Mouse (Mus musculus): ENCODE measurements at regions not wholly inside any gene's neighbourhood (a gene's known extent, or its start where the extent isn't known, plus 50 kb on each side); places are given as distances from the start of the nearest gene placed in this dataset.

GRCm38 (mm10) chr7:83035190-83035589 lies 168.1 kb downstream of the Mex3b start:
- Histone ChIP-seq H3K36me3 (no peaks in the 10 kb centered on the region), H3K4me2 (replicated peaks) (no peak overlapping the region), H3K4me3 (replicated peaks) (no peak overlapping the region), H3K4me1 (replicated peaks) (no peaks in the 10 kb centered on the region), H3K9ac (no peak overlapping the region), H3K27ac (no peak overlapping the region), H3K27me3 (replicated peaks) (no peaks in the 10 kb centered on the region), H3K9me3 (no peaks in the 10 kb centered on the region)
- WGBS: 85% methylated on average over 3 of the region's 3 CpGs
- ATAC-seq: no peak

GRCm38 (mm10) chr7:83036397-83036796 lies 169.3 kb downstream of the Mex3b start:
- no peaks in the 10 kb centered on the region for H3K27me3 ChIP-seq (replicated peaks)
- no peak overlapping the region for H3K9ac ChIP-seq
- no peak overlapping the region for H3K4me2 ChIP-seq (replicated peaks)
- H3K4me1 ChIP-seq (replicated peaks): no peaks in the 10 kb centered on the region
- WGBS: 68% methylated on average over 2 of the region's 2 CpGs
- H3K27ac ChIP-seq: no peak overlapping the region
- no peak overlapping the region for H3K4me3 ChIP-seq (replicated peaks)
- H3K9me3 ChIP-seq: no peaks in the 10 kb centered on the region
- no peaks in the 10 kb centered on the region for H3K36me3 ChIP-seq
- ATAC-seq: no peak

- H3K27ac ChIP-seq: no peak overlapping the region
- WGBS: 15% methylated on average over 2 of the region's 2 CpGs
- no peaks in the 10 kb centered on the region for H3K36me3 ChIP-seq
- no peaks in the 10 kb centered on the region for H3K27me3 ChIP-seq (replicated peaks)
- no peak overlapping the region for H3K4me2 ChIP-seq (replicated peaks)
- H3K4me3 ChIP-seq (replicated peaks): no peak overlapping the region
- H3K9me3 ChIP-seq: no peaks in the 10 kb centered on the region
- no peaks in the 10 kb centered on the region for H3K4me1 ChIP-seq (replicated peaks)
- ATAC-seq: no peak
- H3K9ac ChIP-seq: no peak overlapping the region
Observed at GRCm38 (mm10) chr7:83037100-83037499, 170.0 kb downstream of the Mex3b start.

- H3K4me3 ChIP-seq (replicated peaks): no peak overlapping the region
- no peaks in the 10 kb centered on the region for H3K27me3 ChIP-seq (replicated peaks)
- WGBS: 83% methylated on average over 2 of the region's 2 CpGs
- H3K9me3 ChIP-seq: no peaks in the 10 kb centered on the region
- H3K9ac ChIP-seq: no peak overlapping the region
- no peak overlapping the region for H3K27ac ChIP-seq
- no peaks in the 10 kb centered on the region for H3K36me3 ChIP-seq
- no peaks in the 10 kb centered on the region for H3K4me1 ChIP-seq (replicated peaks)
- no peak for ATAC-seq
- no peak overlapping the region for H3K4me2 ChIP-seq (replicated peaks)
Observed at GRCm38 (mm10) chr7:83037714-83038113, 170.6 kb downstream of the Mex3b start.

DNA sequence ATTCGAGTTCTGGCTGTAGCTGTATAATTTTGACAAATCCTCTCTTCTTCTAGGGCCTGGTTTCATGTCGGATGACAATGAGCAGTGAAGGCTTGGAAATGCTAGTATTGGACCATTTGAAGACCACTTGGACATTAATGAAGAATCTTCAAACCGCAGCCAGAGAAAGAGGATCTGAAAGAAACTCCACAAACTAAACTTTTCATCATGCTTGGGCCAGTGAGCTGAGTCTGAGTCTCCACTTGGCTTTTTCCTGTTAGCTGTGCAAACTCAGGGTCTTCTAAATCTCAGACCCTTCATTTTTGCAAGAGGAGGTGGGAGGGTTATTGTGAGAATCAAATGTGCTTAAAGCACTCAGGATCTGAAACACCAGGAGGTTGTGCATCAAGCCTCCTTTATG lies 176.6 kb downstream of the Mex3b start:
- H3K4me3 ChIP-seq (replicated peaks): no peak overlapping the region
- no peak for ATAC-seq
- no peaks in the 10 kb centered on the region for H3K4me1 ChIP-seq (replicated peaks)
- no peak overlapping the region for H3K27ac ChIP-seq
- no peak overlapping the region for H3K9ac ChIP-seq
- H3K9me3 ChIP-seq: no peaks in the 10 kb centered on the region
- no peaks in the 10 kb centered on the region for H3K27me3 ChIP-seq (replicated peaks)
- 71% methylated on average over 3 of the region's 3 CpGs for WGBS
- no peak overlapping the region for H3K4me2 ChIP-seq (replicated peaks)
- no peaks in the 10 kb centered on the region for H3K36me3 ChIP-seq

GRCm38 (mm10) chr7:83045266-83045665 lies 178.1 kb downstream of the Mex3b start:
- Histone ChIP-seq H3K9me3 (no peaks in the 10 kb centered on the region), H3K27me3 (replicated peaks) (no peaks in the 10 kb centered on the region), H3K4me1 (replicated peaks) (no peaks in the 10 kb centered on the region), H3K9ac (no peak overlapping the region), H3K4me3 (replicated peaks) (no peak overlapping the region), H3K4me2 (replicated peaks) (no peak overlapping the region), H3K36me3 (no peaks in the 10 kb centered on the region), H3K27ac (no peak overlapping the region)
- WGBS: 92% methylated on average over 3 of the region's 3 CpGs
- no peak for ATAC-seq

- Histone ChIP-seq H3K4me3 (replicated peaks) (no peak overlapping the region), H3K4me1 (replicated peaks) (no peaks in the 10 kb centered on the region), H3K27ac (no peak overlapping the region), H3K27me3 (replicated peaks) (no peaks in the 10 kb centered on the region), H3K4me2 (replicated peaks) (no peak overlapping the region), H3K36me3 (no peaks in the 10 kb centered on the region), H3K9me3 (no peaks in the 10 kb centered on the region), H3K9ac (no peak overlapping the region)
- ATAC-seq: no peak
- WGBS: 72% methylated on average over 3 of the region's 3 CpGs
Observed at GRCm38 (mm10) chr7:83050011-83050410, 182.9 kb downstream of the Mex3b start.

DNA sequence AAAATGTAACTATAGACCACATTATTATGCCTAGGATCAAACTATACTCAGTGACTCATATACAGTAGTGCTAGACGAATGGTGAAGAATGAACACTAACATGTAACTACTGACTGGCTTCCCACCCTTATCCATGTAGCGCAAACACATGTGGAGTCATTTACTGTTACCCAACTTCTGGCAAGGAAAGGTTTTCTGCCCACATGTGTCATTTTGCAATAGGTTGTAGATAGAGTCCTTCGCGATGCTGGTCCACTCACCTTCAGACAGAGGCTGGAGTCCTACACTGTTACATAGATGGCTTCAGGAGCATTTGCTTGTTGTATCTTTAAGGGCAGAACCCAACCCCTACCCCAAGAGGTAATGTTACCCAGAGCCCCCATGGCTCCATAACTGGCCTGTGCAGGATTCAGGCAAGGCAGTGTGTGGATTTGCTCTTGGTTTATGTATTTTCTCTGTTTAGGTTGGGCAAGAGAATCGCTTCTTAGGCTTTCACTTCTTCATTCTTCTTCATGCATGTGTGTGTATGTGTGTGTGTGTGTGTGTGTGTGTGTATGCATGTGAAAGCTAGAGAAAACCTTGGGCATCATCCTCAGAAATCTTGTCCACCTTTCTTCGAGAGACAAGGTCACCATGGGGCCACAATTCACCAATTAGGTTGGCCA lies 183.8 kb downstream of the Mex3b start:
- Histone ChIP-seq H3K4me1 (replicated peaks) (no peaks in the 10 kb centered on the region), H3K27ac (no peak overlapping the region), H3K36me3 (no peaks in the 10 kb centered on the region), H3K4me3 (replicated peaks) (no peak overlapping the region), H3K9ac (no peak overlapping the region), H3K9me3 (no peaks in the 10 kb centered on the region), H3K27me3 (replicated peaks) (no peaks in the 10 kb centered on the region), H3K4me2 (replicated peaks) (no peak overlapping the region)
- no peak for ATAC-seq
- 92% methylated on average over 6 of the region's 6 CpGs for WGBS

GRCm38 (mm10) chr7:83056101-83056935 lies 189.2 kb downstream of the Mex3b start:
- 79% methylated on average over 13 of the region's 13 CpGs for WGBS
- Histone ChIP-seq H3K4me2 (replicated peaks) (no peak overlapping the region), H3K27me3 (replicated peaks) (no peaks in the 10 kb centered on the region), H3K9ac (no peak overlapping the region), H3K27ac (no peak overlapping the region), H3K4me3 (replicated peaks) (no peak overlapping the region), H3K9me3 (no peaks in the 10 kb centered on the region), H3K36me3 (no peaks in the 10 kb centered on the region), H3K4me1 (replicated peaks) (no peaks in the 10 kb centered on the region)
- ATAC-seq: no peak

GRCm38 (mm10) chr7:83060318-83060717 lies 193.2 kb downstream of the Mex3b start:
- Histone ChIP-seq H3K27me3 (replicated peaks) (no peaks in the 10 kb centered on the region), H3K27ac (no peak overlapping the region), H3K36me3 (no peaks in the 10 kb centered on the region), H3K4me1 (replicated peaks) (no peaks in the 10 kb centered on the region), H3K9ac (no peak overlapping the region), H3K9me3 (no peaks in the 10 kb centered on the region), H3K4me3 (replicated peaks) (no peak overlapping the region), H3K4me2 (replicated peaks) (no peak overlapping the region)
- 70% methylated on average over 3 of the region's 3 CpGs for WGBS
- no peak for ATAC-seq

DNA sequence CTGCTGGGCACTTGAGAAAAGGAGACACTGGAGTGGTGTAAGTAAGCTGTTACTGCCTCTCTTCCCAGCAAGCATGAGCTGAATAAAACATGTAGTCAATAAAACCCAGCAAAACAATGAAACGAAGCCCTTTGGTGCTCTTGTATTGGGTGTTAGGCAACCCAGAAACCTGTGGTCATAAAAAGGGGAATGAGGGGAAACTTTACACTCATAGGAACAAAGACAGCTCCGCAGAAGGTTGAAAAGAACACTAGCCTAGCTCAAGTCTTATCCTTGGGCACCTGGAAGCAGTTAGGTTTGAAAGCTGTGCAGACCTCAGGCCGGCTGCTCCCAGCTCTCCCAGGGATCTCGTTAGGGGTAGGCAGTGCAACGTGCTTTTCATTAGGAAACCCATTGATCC lies 193.6 kb downstream of the Mex3b start:
- no peak overlapping the region for H3K9ac ChIP-seq
- H3K36me3 ChIP-seq: no peaks in the 10 kb centered on the region
- no peaks in the 10 kb centered on the region for H3K4me1 ChIP-seq (replicated peaks)
- 50% methylated on average over 5 of the region's 5 CpGs for WGBS
- H3K9me3 ChIP-seq: no peaks in the 10 kb centered on the region
- no peak overlapping the region for H3K27ac ChIP-seq
- no peaks in the 10 kb centered on the region for H3K27me3 ChIP-seq (replicated peaks)
- no peak overlapping the region for H3K4me2 ChIP-seq (replicated peaks)
- no peak for ATAC-seq
- H3K4me3 ChIP-seq (replicated peaks): no peak overlapping the region

DNA sequence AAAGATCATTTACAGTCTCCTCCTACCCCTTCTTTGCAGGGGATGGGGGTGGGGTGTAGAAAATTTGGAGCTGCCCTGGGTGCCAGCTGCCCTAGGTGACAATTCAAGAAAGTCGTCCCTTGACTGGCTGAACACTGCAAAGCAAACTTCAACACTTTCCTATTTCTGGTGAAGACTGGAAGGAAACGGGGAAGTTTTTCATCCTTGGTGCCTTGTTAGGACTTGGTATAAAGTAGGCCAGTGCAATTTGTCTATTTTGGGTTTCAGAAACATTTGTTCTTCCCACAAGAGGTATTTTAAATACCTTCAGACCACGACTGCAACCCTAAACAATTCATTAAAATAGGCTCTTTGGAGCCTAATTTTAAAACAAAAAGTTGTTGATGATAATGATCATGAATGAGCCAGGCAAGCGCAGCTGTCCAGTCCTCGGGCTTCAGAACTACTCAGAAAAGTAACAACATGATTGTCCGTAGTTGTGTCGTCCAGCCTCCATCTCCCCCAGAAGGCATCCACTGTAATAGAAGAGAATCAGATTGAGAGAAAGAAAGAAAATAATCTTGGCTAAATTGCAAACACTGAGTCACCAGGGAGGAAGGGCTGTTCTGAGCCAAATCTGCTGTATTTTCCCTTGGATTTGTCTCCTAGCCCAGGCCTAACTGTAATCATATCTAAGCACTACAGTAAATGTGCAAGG lies 194.2 kb downstream of the Mex3b start:
- no peak overlapping the region for H3K9ac ChIP-seq
- H3K27ac ChIP-seq: no peak overlapping the region
- no peaks in the 10 kb centered on the region for H3K9me3 ChIP-seq
- no peak overlapping the region for H3K4me3 ChIP-seq (replicated peaks)
- no peaks in the 10 kb centered on the region for H3K4me1 ChIP-seq (replicated peaks)
- no peaks in the 10 kb centered on the region for H3K36me3 ChIP-seq
- no peak overlapping the region for H3K4me2 ChIP-seq (replicated peaks)
- ATAC-seq: no peak
- 67% methylated on average over 7 of the region's 7 CpGs for WGBS
- H3K27me3 ChIP-seq (replicated peaks): no peaks in the 10 kb centered on the region

Data from intestine, embryonic 15.5 days (tissue).